Mouse (Mus musculus) kidney, embryonic 14.5 days (tissue): ENCODE measurements around the gene Neurod4. TPM values are rescaled to one million over a fixed set of nuclear protein-coding genes. Genes with fewer than 3 reads are reported as not detected.

Experiments
- ATAC-seq: fragments of 200-750 bp; cut with Nextera tagmentation; 2 replicates; pipeline ENCODE4 v1.8.0; 2017; ENCODE audit warnings: moderate number of reproducible peaks, mild to moderate bottlenecking, moderate TSS enrichment, moderate library complexity; ENCODE audit not compliant: low FRiP score, low TSS enrichment
- H3K27ac ChIP-seq: fragments of 300-500 bp; sonication (generic); 2 replicates; pipeline ENCODE4 v1.5.1; 2014; ENCODE audit warnings: low read depth, mild to moderate bottlenecking, low read length, moderate library complexity, mixed read lengths
- H3K27me3 ChIP-seq: fragments of 300-500 bp; sonication (generic); 2 replicates; pipeline ENCODE4 v1.6.1; 2014; ENCODE audit warnings: mild to moderate bottlenecking, low read length; ENCODE audit not compliant: control insufficient read depth, insufficient read depth
- H3K36me3 ChIP-seq: fragments of 300-500 bp; sonication (generic); 2 replicates; pipeline ENCODE4 v1.6.1; 2014; ENCODE audit warnings: low read length, mixed read lengths; ENCODE audit not compliant: control insufficient read depth, insufficient read depth
- H3K4me1 ChIP-seq: fragments of 300-500 bp; sonication (generic); 2 replicates; pipeline ENCODE4 v1.6.1; 2014; ENCODE audit warnings: low read length, mixed read lengths; ENCODE audit not compliant: control insufficient read depth, insufficient read depth
- H3K4me2 ChIP-seq: fragments of 300-500 bp; sonication (generic); replicated peaks from 2 replicates; pipeline ENCODE4 v1.6.1; 2014; ENCODE audit warnings: low read depth, mild to moderate bottlenecking, low read length
- H3K4me3 ChIP-seq: fragments of 300-500 bp; sonication (generic); 2 replicates; pipeline ENCODE4 v1.5.1; 2014; ENCODE audit warnings: mild to moderate bottlenecking, low read length
- H3K9ac ChIP-seq: fragments of 300-500 bp; sonication (generic); 2 replicates; pipeline ENCODE4 v1.6.1; 2014; ENCODE audit warnings: low read depth, mild to moderate bottlenecking, low read length, moderate library complexity
- H3K9me3 ChIP-seq: fragments of 300-500 bp; sonication (generic); 2 replicates; pipeline ENCODE4 v1.6.1; 2016; ENCODE audit warnings: low read length; ENCODE audit not compliant: control insufficient read depth
- WGBS: fragments of 180-500 bp; shearing (Covaris S2); extraction: QIAGEN DNeasy Blood & Tissue Kit; methylation state at CpG from one replicate; pipeline ENCODE4 v1.1.7; 2014; 5-methylcytosine and 5-hydroxymethylcytosine counted together
- polyA plus RNA-seq: library from polyadenylated mRNA; unstranded; fragments of >200 nt; fragmentation: Nextera tagmentation; extraction: Ambion mirVana; gene quantifications from 2 replicates; pipeline ENCODE4 v1.2.1, GENCODE M21; 2014

The Neurod4 gene
- polyA plus RNA-seq, 1 experiment from 2014 or later: not detected

DNA sequence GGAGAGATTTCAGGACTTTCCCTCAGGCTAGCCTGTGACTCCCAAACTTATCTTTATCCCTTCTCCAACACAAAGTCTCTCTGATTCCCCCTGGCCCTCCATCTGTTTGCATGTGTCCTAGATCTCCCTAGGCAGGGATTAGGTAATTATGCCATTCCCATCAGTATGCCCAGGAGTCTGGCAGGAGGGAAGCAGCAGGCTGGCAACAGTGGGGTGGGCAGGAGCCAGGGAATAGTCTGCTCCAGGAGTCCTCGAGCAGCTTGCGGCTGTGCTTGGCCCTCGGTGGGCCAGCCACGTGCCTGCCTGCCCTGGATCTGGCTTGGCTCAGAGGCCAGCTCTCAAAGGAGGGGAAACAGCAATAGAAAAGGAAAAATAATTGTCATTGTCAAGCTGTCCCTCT is 16.8 kb downstream of the Neurod4 start:
- no peak overlapping the region for H3K4me2 ChIP-seq
- no peak for ATAC-seq
- no peak overlapping the region for H3K9ac ChIP-seq
- no peaks in the 10 kb centered on the region for H3K27me3 ChIP-seq
- H3K4me3 ChIP-seq: no peak overlapping the region
- no peak overlapping the region for H3K27ac ChIP-seq
- no peaks in the 10 kb centered on the region for H3K9me3 ChIP-seq
- no peaks in the 10 kb centered on the region for H3K36me3 ChIP-seq
- 62% methylated on average over 4 of the region's 4 CpGs for WGBS
- H3K4me1 ChIP-seq: no peaks in the 10 kb centered on the region

DNA sequence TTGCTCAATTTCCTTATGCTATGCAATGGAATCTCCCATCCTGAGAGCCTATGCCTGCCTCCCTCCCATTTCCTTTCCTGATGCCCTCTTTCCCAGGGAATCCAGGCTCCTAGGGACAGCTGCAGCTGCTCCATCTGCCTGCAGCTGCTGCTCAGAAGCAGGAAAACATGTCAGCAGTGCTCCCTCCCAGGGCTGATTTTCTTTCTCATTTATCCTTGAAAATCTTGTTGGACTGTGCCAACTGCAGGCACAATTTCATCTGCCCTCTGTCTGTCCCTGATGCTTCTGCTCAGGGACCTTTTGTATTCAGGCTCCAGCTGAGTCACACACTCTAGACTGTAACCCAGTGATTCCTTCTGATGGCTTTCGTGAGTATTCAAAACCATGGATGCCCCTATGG is 20.6 kb downstream of the Neurod4 start:
- Histone ChIP-seq H3K27me3 (no peaks in the 10 kb centered on the region), H3K4me1 (no peaks in the 10 kb centered on the region), H3K9me3 (no peaks in the 10 kb centered on the region), H3K27ac (no peak overlapping the region), H3K36me3 (no peaks in the 10 kb centered on the region), H3K9ac (no peak overlapping the region), H3K4me3 (no peak overlapping the region), H3K4me2 (no peak overlapping the region)
- WGBS: 81% methylated on average over 1 of the region's 1 CpGs
- ATAC-seq: no peak

DNA sequence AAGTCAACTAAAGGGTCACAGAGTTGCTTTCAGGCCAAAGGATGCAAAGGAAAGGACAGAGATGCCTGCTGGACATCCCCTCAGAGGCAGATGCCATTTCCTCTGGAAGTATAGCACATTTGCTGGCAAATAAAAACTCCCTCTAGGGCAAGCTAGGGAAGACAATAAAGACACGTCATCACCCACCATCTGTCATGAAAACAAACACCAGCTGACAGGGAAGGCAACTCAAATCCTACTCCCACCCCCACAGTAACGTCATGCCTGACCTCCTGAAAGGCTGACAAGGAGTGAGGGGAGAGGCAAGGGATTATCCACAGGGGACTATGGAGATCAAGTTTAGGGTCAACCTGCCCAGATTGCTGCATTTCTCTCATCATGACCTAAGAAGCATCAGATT is 35.8 kb downstream of the Neurod4 start:
- Histone ChIP-seq H3K4me1 (no peaks in the 10 kb centered on the region), H3K9ac (no peak overlapping the region), H3K4me2 (no peak overlapping the region), H3K9me3 (no peaks in the 10 kb centered on the region), H3K27me3 (no peaks in the 10 kb centered on the region), H3K36me3 (no peaks in the 10 kb centered on the region), H3K27ac (no peak overlapping the region), H3K4me3 (no peak overlapping the region)
- WGBS: 2% methylated on average over 2 of the region's 2 CpGs
- peak; percentile 52; the same call in 1 of the 2 replicates for ATAC-seq

DNA sequence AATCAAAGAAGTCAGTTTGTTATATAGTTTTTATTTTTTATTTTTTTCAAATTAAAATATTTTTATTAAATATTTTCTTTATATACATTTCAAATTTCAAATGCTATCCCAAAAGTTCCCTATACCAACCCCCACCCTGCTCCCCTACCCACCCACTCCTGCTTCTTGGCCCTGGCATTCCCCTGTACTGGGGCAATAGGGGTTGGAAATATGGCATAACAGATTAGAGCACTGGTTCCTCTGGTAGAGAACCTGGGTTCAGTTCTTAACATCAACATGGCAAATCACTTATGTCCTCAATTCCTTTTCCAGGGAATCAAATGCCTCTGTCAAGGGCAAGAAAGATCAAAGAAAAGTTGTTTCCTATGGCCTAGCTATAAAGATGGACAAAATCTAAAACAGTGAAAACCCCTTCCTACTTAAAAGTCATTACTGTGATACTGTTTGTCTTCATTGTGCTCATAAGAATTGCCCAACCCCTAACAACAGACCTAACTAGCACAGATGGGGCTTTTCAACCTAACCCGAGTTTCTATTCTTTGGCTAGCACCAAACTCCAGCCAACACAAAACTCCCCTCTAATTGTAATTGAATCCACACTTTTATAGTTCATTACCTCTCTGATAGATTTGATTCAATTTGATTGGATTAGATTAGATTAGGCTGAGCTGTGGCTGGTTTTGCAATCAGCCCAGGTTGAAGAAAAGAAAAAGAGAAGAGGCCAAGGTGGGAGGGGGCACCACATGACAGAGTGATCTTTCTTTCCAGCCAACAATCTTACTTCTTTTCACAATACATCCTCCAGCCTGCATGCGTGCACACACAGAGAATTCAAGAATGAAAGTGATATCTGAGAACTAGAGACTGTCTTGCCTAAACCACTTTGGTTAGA is 41.5 kb downstream of the Neurod4 start:
- no peaks in the 10 kb centered on the region for H3K9me3 ChIP-seq
- WGBS: 69% methylated on average over 2 of the region's 2 CpGs
- no peaks in the 10 kb centered on the region for H3K27me3 ChIP-seq
- H3K27ac ChIP-seq: no peak overlapping the region
- ATAC-seq: no peak
- H3K9ac ChIP-seq: no peak overlapping the region
- H3K4me3 ChIP-seq: no peak overlapping the region
- H3K36me3 ChIP-seq: no peaks in the 10 kb centered on the region
- H3K4me1 ChIP-seq: no peaks in the 10 kb centered on the region
- no peak overlapping the region for H3K4me2 ChIP-seq

DNA sequence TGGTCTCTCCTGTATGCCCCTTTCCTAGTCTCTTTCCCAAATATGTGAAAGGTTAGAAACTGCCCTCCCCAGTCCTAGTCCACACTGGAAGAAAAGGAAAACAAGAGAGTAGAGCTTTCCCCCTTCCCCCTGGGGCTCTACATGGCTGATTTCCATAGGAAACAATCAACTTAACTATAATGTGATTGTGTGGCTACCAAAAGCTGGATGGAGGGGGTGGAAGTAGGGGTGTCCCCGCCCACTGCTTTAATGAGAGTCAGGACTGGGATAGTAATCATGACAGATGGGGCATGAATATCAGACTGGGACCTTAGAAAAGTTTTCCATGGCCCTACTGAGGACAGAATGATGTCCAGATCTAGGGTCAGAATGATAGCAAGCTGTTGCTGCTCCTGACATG is 45.5 kb downstream of the Neurod4 start:
- H3K27ac ChIP-seq: no peak overlapping the region
- 43% methylated on average over 1 of the region's 1 CpGs for WGBS
- no peak overlapping the region for H3K9ac ChIP-seq
- no peaks in the 10 kb centered on the region for H3K9me3 ChIP-seq
- no peak overlapping the region for H3K4me3 ChIP-seq
- no peaks in the 10 kb centered on the region for H3K4me1 ChIP-seq
- no peaks in the 10 kb centered on the region for H3K27me3 ChIP-seq
- ATAC-seq: no peak
- H3K4me2 ChIP-seq: no peak overlapping the region
- H3K36me3 ChIP-seq: no peaks in the 10 kb centered on the region

DNA sequence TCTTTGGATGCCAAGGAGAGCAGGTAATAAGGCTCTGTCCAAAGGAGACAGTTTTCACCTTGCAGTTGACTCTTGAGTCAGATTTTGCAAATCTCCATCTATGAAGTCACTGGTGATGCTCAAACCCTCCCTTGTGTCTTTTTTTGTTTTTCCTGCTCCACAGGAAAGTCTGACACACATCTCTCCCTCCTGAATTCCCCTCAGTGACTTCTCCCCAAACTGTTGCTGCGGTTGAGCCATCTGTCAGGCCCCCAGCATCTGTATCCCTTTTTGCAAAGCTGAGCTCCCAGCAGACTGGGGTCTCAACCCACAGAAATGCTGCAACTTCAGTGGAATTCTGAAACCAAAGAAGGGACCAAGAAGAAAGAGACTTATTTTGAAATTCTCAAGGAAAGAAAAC is 47.9 kb downstream of the Neurod4 start:
- no peak for ATAC-seq
- no peak overlapping the region for H3K9ac ChIP-seq
- no peak overlapping the region for H3K27ac ChIP-seq
- no peaks in the 10 kb centered on the region for H3K4me1 ChIP-seq
- H3K4me3 ChIP-seq: no peak overlapping the region
- no peaks in the 10 kb centered on the region for H3K36me3 ChIP-seq
- no peaks in the 10 kb centered on the region for H3K27me3 ChIP-seq
- H3K4me2 ChIP-seq: no peak overlapping the region
- no peaks in the 10 kb centered on the region for H3K9me3 ChIP-seq
- 72% methylated on average over 1 of the region's 1 CpGs for WGBS

DNA sequence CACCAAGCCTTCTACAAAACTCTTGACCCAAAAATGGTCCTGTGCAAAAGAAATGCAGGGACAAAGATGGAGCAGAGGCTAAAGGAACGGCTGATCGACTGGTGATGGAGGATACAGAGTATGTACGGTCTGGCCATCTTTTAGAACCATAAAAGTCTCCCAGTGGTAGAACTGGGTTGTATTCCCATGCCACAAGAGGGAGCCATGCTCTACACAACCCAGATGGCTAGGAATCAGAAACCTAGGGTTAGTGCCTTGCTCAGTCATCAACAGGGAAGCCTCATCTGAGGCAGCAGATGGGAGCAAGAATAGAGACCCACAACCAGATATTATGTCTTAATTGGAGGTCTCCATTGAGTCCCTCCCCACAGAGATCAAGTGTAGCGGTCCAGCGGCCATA is 50.5 kb downstream of the Neurod4 start:
- 89% methylated on average over 5 of the region's 5 CpGs for WGBS
- Histone ChIP-seq H3K36me3 (no peaks in the 10 kb centered on the region), H3K4me1 (no peaks in the 10 kb centered on the region)

DNA sequence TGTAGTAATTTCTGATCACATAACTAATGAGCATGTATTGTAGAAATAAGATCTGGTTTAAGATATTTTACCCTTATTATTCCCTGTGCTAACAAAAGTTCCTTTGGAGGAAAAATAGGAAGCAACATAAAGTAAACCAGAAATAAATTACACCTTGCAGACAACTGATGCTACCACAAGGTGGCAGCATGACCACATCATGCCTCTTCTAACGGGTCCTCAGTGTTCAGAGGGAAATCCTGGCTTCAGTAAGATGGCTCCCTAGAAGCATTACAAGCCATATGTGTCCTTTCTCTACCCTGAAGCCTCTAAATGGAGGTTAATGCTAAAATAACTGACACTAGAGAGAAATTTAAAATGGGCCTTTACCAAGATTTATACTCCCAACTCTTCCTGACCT is 51.8 kb downstream of the Neurod4 start:
- ATAC-seq: peak; percentile 73; the same call in 1 of the 2 replicates
- no peak overlapping the region for H3K4me3 ChIP-seq
- no peak overlapping the region for H3K9ac ChIP-seq
- H3K27me3 ChIP-seq: no peaks in the 10 kb centered on the region
- no peaks in the 10 kb centered on the region for H3K4me1 ChIP-seq
- no peaks in the 10 kb centered on the region for H3K9me3 ChIP-seq
- H3K36me3 ChIP-seq: no peaks in the 10 kb centered on the region
- 0% methylated on average over 1 of the region's 1 CpGs for WGBS
- H3K27ac ChIP-seq: no peak overlapping the region
- no peak overlapping the region for H3K4me2 ChIP-seq

More for the DNA sequence above, 50.5 kb downstream of the Neurod4 start:
- Histone ChIP-seq H3K27me3 (no peaks in the 10 kb centered on the region), H3K4me2 (no peak overlapping the region), H3K27ac (no peak overlapping the region), H3K4me3 (no peak overlapping the region), H3K9me3 (no peaks in the 10 kb centered on the region), H3K9ac (no peak overlapping the region)
- no peak for ATAC-seq

DNA sequence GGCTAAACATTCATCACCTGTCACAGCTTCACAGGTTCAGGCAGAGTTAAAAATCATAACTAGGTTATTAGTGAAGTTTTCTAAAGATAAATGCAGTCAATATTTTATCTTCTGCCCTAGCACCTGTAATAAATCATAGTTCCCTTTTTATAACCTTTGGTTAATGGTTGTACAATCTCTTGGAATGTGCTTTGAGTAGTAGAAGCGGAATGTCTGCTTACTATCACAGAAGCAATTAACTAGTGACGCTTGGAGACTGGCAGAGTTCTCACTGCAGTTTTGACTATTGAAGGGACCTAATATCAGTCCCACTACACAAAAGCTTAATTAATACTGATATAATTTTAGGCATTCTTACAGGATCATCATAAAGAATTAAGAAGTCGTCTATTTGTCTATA is 55.0 kb downstream of the Neurod4 start:
- no peak overlapping the region for H3K4me3 ChIP-seq
- no peak overlapping the region for H3K27ac ChIP-seq
- no peaks in the 10 kb centered on the region for H3K9me3 ChIP-seq
- WGBS: 69% methylated on average over 3 of the region's 3 CpGs
- no peaks in the 10 kb centered on the region for H3K4me1 ChIP-seq
- no peak overlapping the region for H3K9ac ChIP-seq
- ATAC-seq: no peak
- H3K4me2 ChIP-seq: no peak overlapping the region
- H3K36me3 ChIP-seq: no peaks in the 10 kb centered on the region
- H3K27me3 ChIP-seq: no peaks in the 10 kb centered on the region
